Mouse (Mus musculus) olfactory bulb, adult 2 months (tissue): ENCODE measurements around the gene Tcf7l2. TPM values are rescaled to one million over a fixed set of nuclear protein-coding genes. Genes with fewer than 3 reads are reported as not detected.

ENCODE experiments used
- H3K27ac ChIP-seq: fragments of 200-500 bp; 2 replicates; pipeline ENCODE4 v1.5.1; 2012; ENCODE audit warnings: low read depth, low read length; ENCODE audit not compliant: insufficient read depth
- H3K4me1 ChIP-seq: fragments of 200-500 bp; 2 replicates; pipeline ENCODE4 v1.6.1; 2012; ENCODE audit warnings: low read length; ENCODE audit not compliant: control insufficient read depth, insufficient read depth
- H3K4me3 ChIP-seq: fragments of 200-500 bp; 2 replicates; pipeline ENCODE4 v1.5.1; 2012; ENCODE audit warnings: mild to moderate bottlenecking, low read depth, low read length, moderate library complexity; ENCODE audit not compliant: insufficient read depth
- CTCF ChIP-seq: fragments of 200-500 bp; IDR thresholded peaks from 2 replicates; pipeline ENCODE4 v1.5.1; 2012; ENCODE audit warnings: low read depth, mild to moderate bottlenecking, low read length, moderate library complexity; ENCODE audit not compliant: insufficient read depth
- POLR2A ChIP-seq: fragments of 200-500 bp; IDR thresholded peaks from 2 replicates; pipeline ENCODE4 v1.6.1; 2012; ENCODE audit warnings: mild to moderate bottlenecking, low read depth, low read length, moderate library complexity; ENCODE audit not compliant: insufficient read depth
- whole genome bisulfite sequencing: fragments of 180-500 bp; shearing (Covaris S2); methylation state at CpG from one replicate; pipeline ENCODE4 v1.1.7; 2018; 5-methylcytosine and 5-hydroxymethylcytosine counted together
- polyA plus RNA-seq: library from polyadenylated mRNA; stranded (reverse); fragments of >200 nt; gene quantifications from 2 replicates; pipeline ENCODE4 v1.2.4, GENCODE M21; 2012; ENCODE audit warnings: low replicate concordance; ENCODE audit not compliant: missing spikeins, insufficient read depth, insufficient read length

Tcf7l2 gene
- polyA plus RNA-seq, 1 experiment, result not detected

GRCm38 (mm10) chr19:55938254-55939046, 196.8 kb downstream of the Tcf7l2 start:
- Histone ChIP-seq H3K4me1 (peaks cover 12% of the 10 kb centered on the region), H3K4me3 (no peak overlapping the region), H3K27ac (no peak overlapping the region)
- no peak for TF ChIP-seq POLR2A
- no peak for TF ChIP-seq CTCF
- WGBS, result 96% methylated on average over 21 of the region's 21 CpGs

DNA sequence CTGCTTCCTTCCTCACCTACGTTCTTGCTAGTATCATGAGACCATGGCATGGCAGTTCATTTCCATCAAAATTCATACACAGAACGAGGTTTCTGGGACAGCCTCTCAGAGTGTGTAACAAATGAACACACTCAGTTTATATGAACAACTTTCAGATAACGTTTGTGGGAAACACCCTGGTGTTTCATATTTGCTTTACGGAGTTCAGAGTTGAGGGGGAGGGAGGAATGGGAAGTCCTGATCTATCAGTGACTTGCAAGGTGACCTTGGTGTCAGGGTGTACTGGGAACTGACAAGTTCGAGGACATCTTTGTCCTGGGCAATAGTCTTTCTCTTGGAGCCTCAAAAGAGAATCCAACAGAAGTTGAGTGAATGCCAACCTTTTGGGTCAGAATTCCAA, 197.5 kb downstream of the Tcf7l2 start:
- TF ChIP-seq CTCF (no peak), POLR2A (no peak)
- Histone ChIP-seq H3K27ac (no peak overlapping the region), H3K4me1 (peaks cover 12% of the 10 kb centered on the region), H3K4me3 (no peak overlapping the region)
- WGBS, result 90% methylated on average over 5 of the region's 5 CpGs

GRCm38 (mm10) chr19:55939719-55940118, 198.1 kb downstream of the Tcf7l2 start:
- no peak overlapping the region for H3K27ac ChIP-seq
- H3K4me3 ChIP-seq, result no peak overlapping the region

GRCm38 (mm10) chr19:55940538-55941252, 199.1 kb downstream of the Tcf7l2 start:
- H3K4me3 ChIP-seq, result no peak overlapping the region
- TF ChIP-seq CTCF, result no peak
- TF ChIP-seq POLR2A, result no peak
- peaks cover 12% of the 10 kb centered on the region for H3K4me1 ChIP-seq
- WGBS, result 20% methylated on average over 11 of the region's 11 CpGs
- H3K27ac ChIP-seq, result 0 out of 2 replicates have a peak overlapping the region, but pooled peaks have one; percentile 55

More at GRCm38 (mm10) chr19:55939719-55940118, 198.1 kb downstream of the Tcf7l2 start:
- WGBS, result 91% methylated on average over 4 of the region's 4 CpGs
- H3K4me1 ChIP-seq, result peaks cover 12% of the 10 kb centered on the region
- TF ChIP-seq CTCF (no peak), POLR2A (no peak)

DNA sequence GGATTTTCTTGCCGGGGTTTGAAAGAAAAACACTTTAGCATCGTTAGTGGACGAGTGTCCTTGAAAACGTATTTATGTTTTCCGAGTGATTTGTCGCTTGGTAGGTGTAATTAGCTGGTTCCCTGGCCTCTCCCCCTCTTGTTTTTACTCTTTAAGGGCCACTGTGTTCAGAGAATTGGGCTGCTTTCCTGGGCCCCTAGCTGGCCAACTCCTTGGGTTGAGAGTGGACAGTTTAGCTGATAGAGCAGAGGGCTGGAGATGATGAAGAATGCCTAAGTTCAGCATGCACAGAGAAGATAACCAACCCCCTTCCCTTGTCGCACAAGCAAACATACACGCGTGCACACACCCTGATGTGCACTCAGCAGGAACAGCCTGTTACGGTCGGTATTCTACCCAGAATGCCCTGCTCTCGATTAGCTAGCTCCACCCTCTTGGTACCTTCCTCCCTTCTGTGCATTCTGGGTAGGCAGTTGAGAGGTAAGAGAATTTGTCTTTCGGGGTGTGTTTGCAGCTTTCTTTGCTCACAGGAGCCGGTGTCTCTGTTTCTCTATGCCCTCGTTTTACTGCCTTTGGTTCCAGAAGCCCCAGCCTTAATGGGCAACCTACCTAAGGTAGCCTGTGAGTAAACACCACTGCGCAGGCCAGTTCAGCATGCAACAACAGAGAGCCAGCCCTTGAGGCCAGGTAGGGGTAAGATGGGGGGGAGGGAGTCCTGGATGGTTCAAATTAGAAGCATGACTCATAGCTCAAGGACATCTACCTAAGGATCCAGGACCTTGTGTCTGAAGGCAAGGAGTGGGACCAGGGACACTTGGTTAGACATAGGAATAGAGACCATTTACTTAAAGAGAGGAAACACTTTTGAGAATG, 199.9 kb downstream of the Tcf7l2 start:
- no peak for TF ChIP-seq POLR2A
- TF ChIP-seq CTCF, result no peak
- no peak overlapping the region for H3K4me3 ChIP-seq
- 0 out of 2 replicates have a peak overlapping the region, but pooled peaks have one; percentile 14 for H3K27ac ChIP-seq
- peaks cover 12% of the 10 kb centered on the region for H3K4me1 ChIP-seq
- 50% methylated on average over 16 of the region's 16 CpGs for WGBS

- 65% methylated on average over 5 of the region's 5 CpGs for WGBS
- no peak overlapping the region for H3K27ac ChIP-seq
- H3K4me1 ChIP-seq, result 0 out of 2 replicates have a peak, but pooled peaks cover 5% of the 10 kb centered on the region
- TF ChIP-seq POLR2A, result no peak
- no peak for TF ChIP-seq CTCF
- H3K4me3 ChIP-seq, result no peak overlapping the region
Measured at GRCm38 (mm10) chr19:55951397-55951796, 209.8 kb downstream of the Tcf7l2 start.

DNA sequence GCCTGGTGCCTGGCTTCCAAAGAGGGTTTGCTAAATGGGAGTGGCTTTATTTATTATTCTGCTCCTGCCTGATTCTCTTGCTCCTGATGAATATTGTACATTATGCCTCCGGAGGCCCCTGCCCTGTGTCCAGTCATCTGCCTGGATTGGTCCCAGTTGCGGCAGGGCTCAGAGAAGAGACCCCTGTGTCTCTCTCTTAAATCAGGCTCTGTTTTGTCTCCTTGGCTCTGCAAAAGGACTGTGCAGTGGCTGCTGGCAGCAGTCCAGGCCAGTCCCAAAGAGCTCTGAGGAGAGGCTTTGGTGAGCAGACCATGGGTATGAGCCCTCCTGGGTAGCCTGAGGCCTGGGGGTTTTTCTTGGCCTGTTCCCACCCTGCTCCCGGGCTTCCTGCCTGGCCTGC, 211.6 kb downstream of the Tcf7l2 start:
- H3K4me3 ChIP-seq, result no peak overlapping the region
- 0 out of 2 replicates have a peak, but pooled peaks cover 5% of the 10 kb centered on the region for H3K4me1 ChIP-seq
- TF ChIP-seq POLR2A (no peak), CTCF (no peak)
- 44% methylated on average over 3 of the region's 3 CpGs for WGBS
- H3K27ac ChIP-seq, result no peak overlapping the region

DNA sequence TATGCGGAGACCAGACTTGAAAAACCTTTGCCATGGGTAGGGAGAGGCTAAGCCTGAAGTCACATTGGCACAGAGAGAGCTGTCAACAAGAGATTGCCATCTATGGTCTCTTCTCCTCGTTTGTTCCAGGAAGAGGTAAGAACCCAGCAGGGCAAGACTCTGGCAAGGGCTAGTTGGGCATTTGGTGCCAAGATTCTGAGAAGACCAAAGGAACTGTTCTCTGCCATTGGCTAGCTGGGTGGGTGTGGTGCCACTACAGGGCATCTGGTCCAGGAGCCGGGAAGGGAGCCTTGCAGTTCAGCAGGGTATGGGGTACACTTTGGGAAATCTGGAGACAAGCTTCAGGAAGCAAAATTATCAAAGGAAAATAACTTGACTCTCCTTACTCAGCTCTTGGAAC, 213.5 kb downstream of the Tcf7l2 start:
- Histone ChIP-seq H3K4me1 (0 out of 2 replicates have a peak, but pooled peaks cover 5% of the 10 kb centered on the region), H3K4me3 (no peak overlapping the region), H3K27ac (no peak overlapping the region)
- TF ChIP-seq CTCF (no peak), POLR2A (no peak)
- 87% methylated on average over 3 of the region's 3 CpGs for WGBS
